Mouse (Mus musculus) bone marrow macrophage, adult 2 months (primary cell): Measurements from ENCODE around the gene Serpina11.

ENCODE experiments used
- CTCF ChIP-seq: IDR thresholded peaks from 2 replicates; pipeline ENCODE4 v1.5.1; 2012; ENCODE audit warnings: low read depth, mild to moderate bottlenecking, low read length, moderate library complexity
- POLR2A ChIP-seq: IDR thresholded peaks from 2 replicates; pipeline ENCODE4 v1.6.1; 2012; ENCODE audit warnings: mild to moderate bottlenecking, low read depth, low read length, borderline replicate concordance

- TF ChIP-seq CTCF (no peak), POLR2A (no peak)
Observed at GRCm38 (mm10) chr12:104038181-104038580, 48.4 kb upstream of the Serpina11 start.
